Mouse (Mus musculus) liver, postnatal 0 days (tissue): ENCODE data around the gene Gpr183. TPM values are rescaled to one million over a fixed set of nuclear protein-coding genes. Genes with fewer than 3 reads are reported as not detected.

Source experiments
- ATAC-seq: fragments of 200-750 bp; cut with Nextera tagmentation; 2 replicates; pipeline ENCODE4 v1.8.0; 2017; ENCODE audit warnings: mild to moderate bottlenecking, moderate library complexity
- DNase-seq: peaks from one replicate; pipeline ENCODE4 v3.0.0-alpha.2; 2016
- H3K27ac ChIP-seq: fragments of 300-500 bp; sonication (generic); 2 replicates; pipeline ENCODE4 v1.5.1; 2014; ENCODE audit warnings: antibody characterized with exemption, moderate library complexity, mild to moderate bottlenecking, low read depth
- H3K27me3 ChIP-seq: fragments of 300-500 bp; sonication (generic); 2 replicates; pipeline ENCODE4 v1.6.1; 2014; ENCODE audit warnings: low read length, control low read depth, mixed read lengths; ENCODE audit not compliant: insufficient read depth
- H3K36me3 ChIP-seq: fragments of 300-500 bp; sonication (generic); replicated peaks from 2 replicates; pipeline ENCODE4 v1.6.1; 2014; ENCODE audit warnings: mild to moderate bottlenecking, control low read depth, low read length, moderate library complexity, mixed read lengths; ENCODE audit not compliant: insufficient read depth
- H3K4me1 ChIP-seq: fragments of 300-500 bp; sonication (generic); 2 replicates; pipeline ENCODE4 v1.6.1; 2014; ENCODE audit warnings: antibody characterized with exemption, mild to moderate bottlenecking, control low read depth; ENCODE audit not compliant: insufficient read depth
- H3K4me2 ChIP-seq: fragments of 300-500 bp; sonication (generic); 2 replicates; pipeline ENCODE4 v1.6.1; 2014; ENCODE audit warnings: low read depth, mild to moderate bottlenecking, low read length, moderate library complexity, mixed read lengths
- H3K4me3 ChIP-seq: fragments of 300-500 bp; sonication (generic); 2 replicates; pipeline ENCODE4 v1.5.1; 2014; ENCODE audit warnings: low read depth, low read length
- H3K9ac ChIP-seq: fragments of 300-500 bp; sonication (generic); replicated peaks from 2 replicates; pipeline ENCODE4 v1.6.1; 2014; ENCODE audit warnings: mild to moderate bottlenecking, moderate library complexity
- H3K9me3 ChIP-seq: fragments of 300-500 bp; sonication (generic); 2 replicates; pipeline ENCODE4 v1.6.1; 2016; ENCODE audit warnings: mild to moderate bottlenecking, control low read depth, low read length, mixed read lengths
- CTCF ChIP-seq: sonication (generic); IDR thresholded peaks from 2 replicates; pipeline ENCODE4 v1.5.1; 2016; ENCODE audit warnings: antibody characterized with exemption, low read depth
- EP300 ChIP-seq: IDR thresholded peaks from 2 replicates; pipeline ENCODE4 v1.6.1; 2016; ENCODE audit warnings: antibody characterized with exemption, low read depth, mild to moderate bottlenecking
- WGBS: fragments of 180-500 bp; shearing (Covaris S2); extraction: QIAGEN DNeasy Blood & Tissue Kit; methylation state at CpG from one replicate; pipeline ENCODE4 v1.1.7; 2014; ENCODE audit not compliant: insufficient replicate concordance; 5-methylcytosine and 5-hydroxymethylcytosine counted together
- polyA plus RNA-seq: library from polyadenylated mRNA; unstranded; fragments of >200 nt; fragmentation: Nextera tagmentation; extraction: Ambion mirVana; gene quantifications from 2 replicates; pipeline ENCODE4 v1.2.1, GENCODE M21; 2015

Gene Gpr183
- polyA plus RNA-seq, 1 experiment from 2014 or later: 0.95 TPM

DNA sequence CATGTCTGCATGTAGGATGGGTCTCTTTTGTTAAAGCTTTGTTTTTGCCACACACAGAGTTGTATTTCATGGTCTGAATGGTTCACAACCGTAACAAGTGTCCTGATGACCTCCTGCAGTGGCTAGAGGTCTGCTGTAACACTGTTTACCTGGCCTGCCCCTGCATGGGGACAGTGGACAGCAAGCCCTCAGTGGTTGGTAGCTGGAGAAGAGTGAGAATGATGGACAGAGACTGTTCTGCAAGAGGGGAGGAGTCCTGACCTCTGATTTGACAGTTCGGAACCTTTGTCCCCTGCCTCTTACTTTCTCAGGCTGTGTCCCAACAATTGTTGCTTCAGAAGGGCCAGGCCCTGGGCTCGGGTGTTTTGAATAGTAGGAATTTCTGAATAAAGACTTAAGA lies 46.7 kb downstream of the Gpr183 start:
- no peak overlapping the region for H3K4me3 ChIP-seq
- 49% methylated on average over 3 of the region's 3 CpGs for WGBS
- no peak overlapping the region for H3K4me2 ChIP-seq
- H3K9me3 ChIP-seq: no peaks in the 10 kb centered on the region
- H3K4me1 ChIP-seq: 0 out of 2 replicates have a peak, but pooled peaks cover 2% of the 10 kb centered on the region
- DNase-seq: no peak
- no peak overlapping the region for H3K9ac ChIP-seq
- peak; percentile 90 for ATAC-seq
- no peaks in the 10 kb centered on the region for H3K27me3 ChIP-seq
- H3K27ac ChIP-seq: no peak overlapping the region
- no peak for TF ChIP-seq EP300
- no peak for TF ChIP-seq CTCF
- H3K36me3 ChIP-seq: peaks cover 5% of the 10 kb centered on the region; the same call in 1 of the 2 replicates

DNA sequence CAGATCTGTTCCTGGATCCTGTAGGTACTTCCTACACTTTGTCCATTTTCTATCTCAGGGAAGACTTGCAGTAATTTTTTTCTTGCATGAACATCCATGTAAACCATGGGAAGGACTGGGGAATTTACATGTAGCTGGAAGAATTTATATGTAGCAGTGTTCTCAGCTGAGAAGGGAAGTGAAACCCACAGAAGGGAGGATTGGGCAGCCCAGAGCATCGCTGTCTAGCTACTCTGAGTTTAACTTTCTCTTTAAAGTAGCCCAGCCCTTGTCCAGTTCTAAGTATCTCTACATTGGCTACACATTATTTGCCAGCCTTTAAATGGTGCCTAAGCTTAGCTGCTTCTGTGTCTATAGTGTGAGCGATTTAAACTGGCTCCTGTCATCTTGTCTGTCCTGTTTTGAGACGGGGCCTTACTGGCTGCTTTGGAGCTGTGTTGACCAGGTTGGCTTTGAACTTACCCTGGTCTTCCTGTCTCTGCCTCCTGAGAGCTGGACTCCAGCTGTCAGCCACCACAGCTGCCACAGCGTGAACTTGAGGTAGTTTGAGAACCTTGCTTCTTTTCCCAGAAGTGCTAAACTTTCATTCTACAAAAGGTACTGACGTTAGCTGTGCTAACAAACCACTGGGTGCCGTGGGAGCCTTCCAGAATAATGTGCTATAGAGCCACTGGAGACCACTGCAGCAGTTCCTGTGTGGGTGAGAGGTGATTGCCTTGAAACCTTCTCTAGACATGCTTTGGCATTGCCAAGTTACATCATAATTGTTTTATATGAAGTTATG lies 48.5 kb downstream of the Gpr183 start:
- Histone ChIP-seq H3K9ac (no peak overlapping the region), H3K36me3 (peaks cover 17% of the 10 kb centered on the region), H3K9me3 (no peaks in the 10 kb centered on the region), H3K4me2 (no peak overlapping the region), H3K4me1 (0 out of 2 replicates have a peak, but pooled peaks cover 2% of the 10 kb centered on the region), H3K27me3 (no peaks in the 10 kb centered on the region), H3K27ac (peak overlapping the region; percentile 74), H3K4me3 (no peak overlapping the region)
- no peak for DNase-seq
- ATAC-seq: peak; percentile 13; the same call in 1 of the 2 replicates
- TF ChIP-seq CTCF: no peak
- TF ChIP-seq EP300: no peak
- 61% methylated on average over 6 of the region's 6 CpGs for WGBS

DNA sequence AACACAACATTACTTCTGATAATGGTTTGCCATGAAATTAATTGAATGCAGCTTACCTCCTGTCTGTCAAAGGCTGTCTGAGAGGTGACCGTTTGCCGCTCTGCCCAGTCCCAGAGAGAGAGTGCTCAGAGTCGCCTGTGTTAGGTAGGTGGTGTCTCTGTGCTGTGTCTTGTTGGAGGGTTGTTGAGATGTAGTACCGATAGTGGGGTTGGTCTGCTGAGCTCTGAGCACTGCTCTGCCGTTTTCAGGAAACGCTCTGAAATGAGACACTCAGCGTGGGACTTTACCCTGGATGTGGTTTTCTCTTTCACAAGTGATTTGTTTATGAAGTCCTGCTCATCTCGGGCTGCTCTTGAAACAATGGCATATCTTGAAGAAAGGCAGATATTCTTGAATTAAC lies 49.4 kb downstream of the Gpr183 start, which contains the start of gene Gpr18:
Gene Gpr18 (minus strand): TSS at position 161 of the 400 bp plus-strand sequence.
- Histone ChIP-seq H3K4me2 (0 out of 2 replicates have a peak within 1 kb of the TSS, but pooled peaks have one; percentile 6), H3K27ac (peak within 1 kb of the TSS; percentile 74), H3K9ac (no peak within 1 kb of the TSS), H3K27me3 (no peaks in the 10 kb centered on the region), H3K4me1 (0 out of 2 replicates have a peak, but pooled peaks cover 2% of the 10 kb centered on the region), H3K9me3 (no peaks in the 10 kb centered on the region), H3K36me3 (peaks cover 21% of the 10 kb centered on the region), H3K4me3 (no peak within 1 kb of the TSS)
- 40% methylated on average over 8 of the region's 8 CpGs for WGBS
- no peak for DNase-seq
- TF ChIP-seq CTCF: no peak
- TF ChIP-seq EP300: no peak
- ATAC-seq: no peak

DNA sequence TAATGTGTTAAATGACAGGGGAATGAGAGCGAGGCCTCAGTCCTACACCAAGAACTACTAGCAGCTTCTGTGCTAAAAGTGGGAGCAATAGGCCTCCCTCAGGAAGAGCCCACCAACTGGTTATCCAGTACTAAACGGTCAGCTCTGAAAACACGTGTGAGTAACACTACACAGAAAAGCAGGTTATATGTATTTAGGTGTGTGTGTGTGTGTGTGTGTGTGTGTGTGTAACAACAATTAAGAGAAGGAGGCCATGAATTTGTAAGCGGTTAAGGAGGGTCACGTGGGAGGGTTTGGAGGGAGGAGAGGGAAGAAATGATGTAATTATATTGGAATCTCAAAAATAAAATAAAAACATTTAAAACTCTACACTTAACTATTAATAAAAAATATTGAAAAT lies 49.9 kb downstream of the Gpr183 start:
- Histone ChIP-seq H3K36me3 (peaks cover 20% of the 10 kb centered on the region), H3K27ac (peak overlapping the region; percentile 74; the same call in 1 of the 2 replicates), H3K4me3 (no peak overlapping the region), H3K4me1 (0 out of 2 replicates have a peak, but pooled peaks cover 2% of the 10 kb centered on the region), H3K4me2 (0 out of 2 replicates have a peak overlapping the region, but pooled peaks have one; percentile 6), H3K9ac (no peak overlapping the region), H3K9me3 (no peaks in the 10 kb centered on the region), H3K27me3 (no peaks in the 10 kb centered on the region)
- no peak for DNase-seq
- whole genome bisulfite sequencing: 76% methylated on average over 5 of the region's 5 CpGs
- TF ChIP-seq EP300 (no peak), CTCF (no peak)
- ATAC-seq: no peak

DNA sequence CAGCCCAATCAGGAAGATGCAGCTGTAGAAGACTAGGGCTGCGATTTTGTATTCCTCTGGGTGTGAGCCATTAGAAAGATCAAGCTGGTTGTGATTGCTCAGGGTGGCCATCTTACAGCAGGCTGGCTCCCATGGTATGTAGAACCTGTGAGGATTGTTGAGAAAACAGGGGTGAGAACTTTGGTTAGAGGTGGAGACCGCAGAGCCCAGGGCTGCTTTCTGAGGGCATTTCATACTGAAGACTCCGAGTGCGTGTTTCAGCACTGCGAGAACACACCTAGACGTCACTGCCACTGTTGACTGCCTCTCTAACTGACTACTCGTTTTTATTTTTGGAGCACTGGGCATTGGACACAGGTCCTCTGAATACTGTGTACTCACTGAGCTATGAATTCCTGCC lies 52.5 kb downstream of the Gpr183 start:
- no peaks in the 10 kb centered on the region for H3K27me3 ChIP-seq
- TF ChIP-seq EP300 (no peak), CTCF (no peak)
- WGBS: 90% methylated on average over 7 of the region's 7 CpGs
- no peaks in the 10 kb centered on the region for H3K9me3 ChIP-seq
- no peak overlapping the region for H3K9ac ChIP-seq
- no peak overlapping the region for H3K4me3 ChIP-seq
- ATAC-seq: no peak
- no peak overlapping the region for H3K27ac ChIP-seq
- H3K36me3 ChIP-seq: peaks cover 27% of the 10 kb centered on the region
- no peak overlapping the region for H3K4me2 ChIP-seq
- H3K4me1 ChIP-seq: no peaks in the 10 kb centered on the region
- DNase-seq: no peak

DNA sequence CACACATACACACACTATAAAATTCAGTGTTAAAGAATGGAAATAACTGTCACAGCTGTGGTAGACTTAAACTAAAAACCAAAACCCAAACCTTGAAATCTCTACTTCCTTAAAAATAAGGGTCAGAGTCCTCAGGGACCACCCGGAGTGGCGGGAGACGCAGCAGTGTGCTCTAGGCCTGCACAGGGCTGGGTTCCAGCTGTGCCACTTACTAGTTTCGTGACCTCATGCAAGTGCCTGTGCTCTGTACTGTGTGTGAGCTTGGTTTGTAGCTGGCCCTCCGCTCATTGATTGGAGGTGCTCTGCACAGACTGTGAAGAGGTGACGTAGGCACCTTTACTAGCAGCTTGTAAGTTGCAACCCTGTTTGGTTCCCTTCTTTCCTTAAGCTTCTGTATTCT lies 55.1 kb downstream of the Gpr183 start:
- peaks cover 24% of the 10 kb centered on the region for H3K36me3 ChIP-seq

More for the DNA sequence above, 55.1 kb downstream of the Gpr183 start:
- no peak overlapping the region for H3K9ac ChIP-seq
- H3K27ac ChIP-seq: no peak overlapping the region
- no peak overlapping the region for H3K4me3 ChIP-seq
- H3K4me1 ChIP-seq: peaks cover 17% of the 10 kb centered on the region
- H3K9me3 ChIP-seq: no peaks in the 10 kb centered on the region
- ATAC-seq (peak; percentile 71), DNase-seq (no peak)
- TF ChIP-seq CTCF: no peak
- TF ChIP-seq EP300: no peak
- no peak overlapping the region for H3K4me2 ChIP-seq
- 73% methylated on average over 6 of the region's 6 CpGs for WGBS
- no peaks in the 10 kb centered on the region for H3K27me3 ChIP-seq
